Mouse (Mus musculus) natural killer cell, adult 2 months (primary cell): ENCODE data around the gene Pdzk1ip1.

Experiments used
- DNase-seq, 2 experiments: peaks; one replicate each; pipeline ENCODE4 v3.0.0; 2022; ENCODE audit warnings: low spot score in 2 of 2

Pdzk1ip1 gene

DNA sequence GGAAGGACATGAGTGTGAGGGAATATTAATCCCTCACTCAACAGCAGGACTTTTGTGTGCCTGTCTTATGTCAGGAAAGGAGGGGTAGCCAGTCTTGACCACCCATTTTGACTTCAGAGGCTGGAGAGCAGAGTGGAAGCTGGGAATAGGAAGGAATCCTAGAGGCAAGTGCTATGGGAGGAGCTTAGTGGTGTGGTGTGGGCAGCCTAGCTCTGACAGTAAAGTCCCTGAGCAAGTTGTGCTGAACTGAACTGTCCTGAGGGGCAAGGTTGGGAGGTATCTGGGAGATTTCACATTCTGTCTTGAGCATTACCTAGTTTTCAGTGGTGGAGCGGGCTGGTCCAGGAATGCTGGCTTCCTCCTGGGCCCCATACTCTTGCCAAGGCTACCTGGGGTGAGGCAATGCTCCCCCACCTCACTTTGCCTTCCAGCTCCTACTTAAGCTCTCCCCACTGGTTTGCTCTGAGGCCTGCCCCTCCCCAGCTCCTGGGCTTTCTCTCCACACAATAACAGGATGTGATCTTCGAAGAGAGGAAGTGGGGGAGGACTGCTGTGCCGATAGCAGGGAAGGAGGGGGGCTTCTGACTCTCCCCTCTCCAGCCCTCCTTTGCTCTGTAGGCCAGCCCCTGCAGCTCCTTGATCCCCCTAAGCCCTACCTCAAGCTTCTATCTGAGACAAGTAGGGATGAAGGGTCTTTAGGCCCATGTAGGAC lies 13.1 kb upstream of the Pdzk1ip1 start:
- DNase-seq = peak in 1 of 2 experiments; percentile 21

GRCm38 (mm10) chr4:115078892-115079820 lies 9.4 kb upstream of the Pdzk1ip1 start:
- DNase-seq = no peak

- DNase-seq = no peak
These were observed 8.6 kb upstream of the Pdzk1ip1 start for GRCm38 (mm10) chr4:115079821-115080349.

- no peak for DNase-seq
These were observed 5.5 kb upstream of the Pdzk1ip1 start for GRCm38 (mm10) chr4:115083031-115083430.

DNA sequence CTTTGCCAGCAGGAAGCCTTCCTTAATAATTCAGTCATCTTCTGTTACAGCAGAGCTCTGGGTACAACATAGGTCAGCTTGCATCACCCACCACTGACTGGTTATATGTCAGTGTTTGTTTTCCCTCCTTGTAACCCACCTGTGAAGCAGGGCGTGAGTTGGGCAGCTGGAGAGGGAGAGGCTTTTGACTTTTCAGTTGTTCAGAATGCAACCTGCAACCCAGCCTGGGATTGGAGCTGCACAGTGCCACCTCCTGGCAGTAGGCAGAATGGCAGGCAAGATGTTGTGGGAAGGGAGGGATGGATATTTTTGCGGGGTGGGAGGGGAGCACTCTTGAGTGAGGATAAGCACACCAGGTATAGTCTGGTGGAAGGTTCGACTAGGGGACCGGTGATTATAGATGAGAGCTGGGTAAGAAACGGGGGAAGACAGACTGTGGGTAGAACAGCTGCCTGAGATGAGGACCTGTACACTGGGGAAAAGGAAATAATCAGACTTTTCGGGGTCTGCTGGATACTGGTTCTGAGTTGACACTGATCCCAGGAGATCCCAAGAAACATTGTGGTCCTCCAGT lies 2.9 kb upstream of the Pdzk1ip1 start:
- DNase-seq = peak; percentile 32 to 34

GRCm38 (mm10) chr4:115086257-115086656 lies 2.3 kb upstream of the Pdzk1ip1 start:
- DNase-seq = no peak

- no peak for DNase-seq
These were observed 1.6 kb upstream of the Pdzk1ip1 start for GRCm38 (mm10) chr4:115086763-115087415.

DNA sequence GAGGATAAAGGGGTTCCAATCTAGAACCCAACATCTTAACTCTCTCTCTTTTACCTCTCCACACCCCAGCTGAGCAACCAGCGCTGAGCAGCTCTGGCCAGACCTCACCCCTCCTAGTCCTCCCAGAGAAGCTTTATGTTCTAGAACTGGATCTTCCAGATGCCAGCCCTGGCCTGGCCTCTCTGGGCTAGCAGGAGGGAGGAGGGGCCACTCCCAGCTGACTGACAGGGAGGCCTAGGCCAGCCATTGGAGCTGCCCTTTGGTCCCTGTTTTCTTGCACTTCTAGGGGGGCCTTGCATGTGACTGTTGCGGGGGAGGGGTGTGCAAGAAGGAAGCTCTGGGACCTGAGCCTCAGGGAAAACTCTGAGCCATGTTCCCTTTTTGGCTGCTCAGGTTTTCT lies 2.1 kb downstream of the Pdzk1ip1 start:
- DNase-seq = no peak

- no peak for DNase-seq
These were observed 3.3 kb downstream of the Pdzk1ip1 start for GRCm38 (mm10) chr4:115091806-115092205.

- DNase-seq = no peak
These were observed 4.9 kb downstream of the Pdzk1ip1 start for GRCm38 (mm10) chr4:115093331-115093864.

GRCm38 (mm10) chr4:115094056-115094455 lies 5.5 kb downstream of the Pdzk1ip1 start:
- DNase-seq = no peak

DNA sequence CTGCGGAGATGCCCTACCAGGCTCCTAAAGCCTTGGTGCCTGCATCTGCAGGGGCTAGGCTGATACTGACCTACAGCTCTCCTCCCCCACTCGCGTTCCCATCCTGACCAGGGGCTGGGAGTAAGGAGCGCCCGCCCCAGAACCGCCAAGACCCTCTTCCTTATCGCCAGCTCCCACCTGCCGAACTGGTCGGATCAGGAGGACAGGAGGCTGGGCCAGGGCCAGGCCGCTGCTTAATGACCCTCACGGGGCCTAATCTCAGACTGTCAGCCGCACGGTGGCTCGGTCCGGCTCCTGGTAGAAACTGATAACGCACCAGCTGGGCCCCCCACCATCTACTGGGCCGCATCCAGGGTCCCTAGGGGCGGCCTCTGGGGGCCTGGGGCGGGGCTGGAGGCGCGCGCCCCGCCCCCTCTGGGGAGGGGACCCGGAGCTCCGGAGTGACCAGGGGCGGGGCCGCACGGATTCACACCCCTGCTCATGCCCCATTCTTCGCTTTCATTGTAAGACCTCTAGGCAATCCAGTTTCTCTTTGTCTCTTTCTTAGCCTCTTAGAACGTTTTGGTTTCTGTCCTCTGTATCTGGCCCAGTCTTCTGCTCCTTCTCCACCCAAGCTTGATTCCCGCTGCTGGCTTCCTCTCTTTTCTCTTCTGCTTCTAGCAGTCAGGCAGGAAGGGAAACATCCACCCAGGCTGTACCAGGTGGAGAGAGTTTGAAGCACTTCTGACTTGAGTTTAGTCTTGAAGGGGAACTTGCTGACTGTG lies 7.3 kb downstream of the Pdzk1ip1 start:
- DNase-seq = peak in 1 of 2 experiments; percentile 17

- DNase-seq = no peak
These were observed 8.1 kb downstream of the Pdzk1ip1 start for GRCm38 (mm10) chr4:115096435-115097145.

DNA sequence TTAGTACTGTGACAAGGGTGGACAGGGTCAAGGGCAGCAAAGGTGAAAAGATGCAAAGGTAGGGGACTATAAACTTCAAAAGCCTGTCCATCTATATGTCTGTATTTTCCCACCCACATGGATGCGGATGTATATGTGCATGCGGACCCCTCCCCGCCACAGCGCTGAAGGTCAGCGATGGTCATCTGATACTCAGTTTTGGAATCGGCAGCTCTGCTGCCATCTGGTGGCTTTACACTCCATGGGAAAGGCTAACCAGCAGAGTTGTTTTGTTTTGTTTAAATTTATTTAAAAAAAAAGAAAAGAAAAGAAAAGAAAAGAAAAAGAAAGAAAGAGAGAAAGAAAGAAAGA lies 8.6 kb downstream of the Pdzk1ip1 start:
- no peak for DNase-seq

- DNase-seq = peak in 1 of 2 experiments; percentile 6
These were observed 13.2 kb downstream of the Pdzk1ip1 start for GRCm38 (mm10) chr4:115101682-115102081.

- DNase-seq = no peak
These were observed 15.0 kb downstream of the Pdzk1ip1 start for GRCm38 (mm10) chr4:115103510-115103909.

DNA sequence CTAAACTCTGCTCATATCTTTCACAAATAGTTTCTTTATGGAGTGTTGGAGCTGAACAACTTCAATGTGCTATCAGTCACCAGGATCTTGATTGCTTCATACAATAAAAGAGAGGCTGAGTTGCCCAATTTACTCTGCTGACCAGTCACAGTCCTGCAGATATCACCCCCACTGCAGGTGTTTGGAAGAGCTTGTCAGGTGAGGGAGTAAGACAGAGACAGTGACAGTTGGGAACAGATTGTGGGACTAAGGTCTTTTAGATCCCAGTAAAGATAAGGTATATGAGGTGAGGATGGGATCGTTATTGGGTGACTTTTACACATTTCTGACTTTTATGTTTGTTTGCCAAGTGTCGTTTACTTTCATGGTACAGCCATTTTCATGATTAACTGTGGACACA lies 22.7 kb downstream of the Pdzk1ip1 start:
- DNase-seq = no peak

GRCm38 (mm10) chr4:115113266-115113665 lies 24.8 kb downstream of the Pdzk1ip1 start:
- DNase-seq = no peak

GRCm38 (mm10) chr4:115119642-115120041 lies 31.1 kb downstream of the Pdzk1ip1 start:
- no peak for DNase-seq

- DNase-seq = no peak
These were observed 32.7 kb downstream of the Pdzk1ip1 start for GRCm38 (mm10) chr4:115121162-115121561.
